Mouse (Mus musculus) liver, adult 2 months (tissue): ENCODE measurements around the gene D430041D05Rik. TPM values are rescaled to one million over a fixed set of nuclear protein-coding genes. Genes with fewer than 3 reads are reported as not detected.

ENCODE experiments used
- DNase-seq: peaks from one replicate; pipeline ENCODE4 v3.0.0-alpha.2; 2011; ENCODE audit warnings: low read depth, low spot score; ENCODE audit errors: extremely low read depth
- H3K27ac ChIP-seq: fragments of 200-500 bp; replicated peaks from 2 replicates; pipeline ENCODE4 v1.5.1; 2012; ENCODE audit warnings: low read depth, mild to moderate bottlenecking, control low read depth, inconsistent platforms, low read length; ENCODE audit not compliant: insufficient read depth
- H3K27me3 ChIP-seq: fragments of 200-500 bp; 2 replicates; pipeline ENCODE4 v1.6.1; 2012; ENCODE audit warnings: mild to moderate bottlenecking, moderate library complexity, low read length, inconsistent platforms; ENCODE audit not compliant: control insufficient read depth, insufficient read depth
- H3K36me3 ChIP-seq: fragments of 200-500 bp; 2 replicates; pipeline ENCODE4 v1.6.1; 2012; ENCODE audit warnings: low read length, inconsistent platforms; ENCODE audit not compliant: control insufficient read depth, insufficient read depth
- H3K4me1 ChIP-seq: fragments of 200-500 bp; 2 replicates; pipeline ENCODE4 v1.6.1; 2011; ENCODE audit warnings: low read length; ENCODE audit not compliant: control insufficient read depth, insufficient read depth
- H3K4me3 ChIP-seq: fragments of 200-500 bp; 2 replicates; pipeline ENCODE4 v1.5.1; 2011; ENCODE audit warnings: low read depth, mild to moderate bottlenecking, control low read depth, low read length, moderate library complexity; ENCODE audit not compliant: insufficient read depth
- H3K79me2 ChIP-seq: fragments of 200-500 bp; 2 replicates; pipeline ENCODE4 v1.6.1; 2012; ENCODE audit warnings: inconsistent platforms, mild to moderate bottlenecking, low read length, moderate library complexity; ENCODE audit not compliant: control insufficient read depth, insufficient read depth
- H3K9ac ChIP-seq: fragments of 200-500 bp; 2 replicates; pipeline ENCODE4 v1.6.1; 2012; ENCODE audit warnings: low read depth, mild to moderate bottlenecking, control low read depth, inconsistent platforms, low read length
- CTCF ChIP-seq: fragments of 200-500 bp; IDR thresholded peaks from 2 replicates; pipeline ENCODE4 v1.5.1; 2011; ENCODE audit warnings: low read depth, low read length, control low read depth
- POLR2A ChIP-seq: fragments of 200-500 bp; IDR thresholded peaks from 2 replicates; pipeline ENCODE4 v1.6.1; 2011; ENCODE audit warnings: low read length, control low read depth; ENCODE audit not compliant: insufficient read depth; ENCODE audit errors: extremely low read depth
- WGBS: fragments of 180-500 bp; shearing (Covaris S2); methylation state at CpG from one replicate; pipeline ENCODE4 v1.1.7; 2018; 5-methylcytosine and 5-hydroxymethylcytosine counted together
- polyA plus RNA-seq: library from polyadenylated mRNA; depleted of rRNA; stranded (reverse); fragments of >200 nt; gene quantifications from 2 replicates; pipeline ENCODE4 v1.2.3, GENCODE M21; 2012
- total RNA-seq: library from RNA; depleted of rRNA; stranded (reverse); fragments of >200 nt; gene quantifications from 2 replicates; pipeline ENCODE4 v1.2.3, GENCODE M21; 2014

The D430041D05Rik gene
- total and polyA plus RNA-seq, 2 experiments, result not detected

GRCm38 (mm10) chr2:104283401-104283955 lies 127.3 kb downstream of the D430041D05Rik start:
- no peaks in the 10 kb centered on the region for H3K36me3 ChIP-seq
- no peaks in the 10 kb centered on the region for H3K4me1 ChIP-seq
- H3K27ac ChIP-seq, result no peak overlapping the region
- H3K9ac ChIP-seq, result no peak overlapping the region
- no peaks in the 10 kb centered on the region for H3K79me2 ChIP-seq
- TF ChIP-seq CTCF, result no peak
- TF ChIP-seq POLR2A, result no peak
- 92% methylated on average over 8 of the region's 8 CpGs for WGBS
- H3K4me3 ChIP-seq, result no peak overlapping the region
- H3K27me3 ChIP-seq, result no peaks in the 10 kb centered on the region
- no peak for DNase-seq

GRCm38 (mm10) chr2:104282835-104283234 lies 128.0 kb downstream of the D430041D05Rik start:
- Histone ChIP-seq H3K79me2 (no peaks in the 10 kb centered on the region), H3K9ac (no peak overlapping the region)
- WGBS, result 92% methylated on average over 2 of the region's 2 CpGs

GRCm38 (mm10) chr2:104267049-104267448 lies 143.8 kb downstream of the D430041D05Rik start:
- Histone ChIP-seq H3K79me2 (no peaks in the 10 kb centered on the region), H3K4me3 (no peak overlapping the region), H3K36me3 (no peaks in the 10 kb centered on the region), H3K9ac (no peak overlapping the region), H3K27me3 (no peaks in the 10 kb centered on the region), H3K4me1 (no peaks in the 10 kb centered on the region), H3K27ac (no peak overlapping the region)
- 65% methylated on average over 4 of the region's 4 CpGs for WGBS
- DNase-seq, result no peak
- TF ChIP-seq POLR2A, result no peak
- TF ChIP-seq CTCF, result no peak

More at GRCm38 (mm10) chr2:104282835-104283234, 128.0 kb downstream of the D430041D05Rik start:
- TF ChIP-seq POLR2A (no peak), CTCF (no peak)
- Histone ChIP-seq H3K27me3 (no peaks in the 10 kb centered on the region), H3K27ac (no peak overlapping the region), H3K4me1 (no peaks in the 10 kb centered on the region), H3K4me3 (no peak overlapping the region), H3K36me3 (no peaks in the 10 kb centered on the region)
- DNase-seq, result no peak

GRCm38 (mm10) chr2:104261741-104262067 lies 149.1 kb downstream of the D430041D05Rik start:
- TF ChIP-seq CTCF, result no peak
- no peak for TF ChIP-seq POLR2A
- Histone ChIP-seq H3K27me3 (no peaks in the 10 kb centered on the region), H3K36me3 (no peaks in the 10 kb centered on the region), H3K9ac (no peak overlapping the region), H3K27ac (no peak overlapping the region), H3K4me1 (no peaks in the 10 kb centered on the region), H3K79me2 (no peaks in the 10 kb centered on the region), H3K4me3 (no peak overlapping the region)
- WGBS, result 75% methylated on average over 4 of the region's 4 CpGs
- no peak for DNase-seq

GRCm38 (mm10) chr2:104260920-104261740 lies 149.7 kb downstream of the D430041D05Rik start:
- Histone ChIP-seq H3K4me3 (no peak overlapping the region), H3K4me1 (no peaks in the 10 kb centered on the region), H3K9ac (no peak overlapping the region), H3K36me3 (no peaks in the 10 kb centered on the region), H3K27me3 (no peaks in the 10 kb centered on the region), H3K27ac (no peak overlapping the region), H3K79me2 (no peaks in the 10 kb centered on the region)
- TF ChIP-seq CTCF (no peak), POLR2A (no peak)
- WGBS, result 81% methylated on average over 18 of the region's 18 CpGs
- DNase-seq, result no peak

- Histone ChIP-seq H3K79me2 (no peaks in the 10 kb centered on the region), H3K27ac (no peak overlapping the region), H3K4me1 (no peaks in the 10 kb centered on the region), H3K27me3 (no peaks in the 10 kb centered on the region), H3K4me3 (no peak overlapping the region), H3K9ac (no peak overlapping the region), H3K36me3 (no peaks in the 10 kb centered on the region)
- DNase-seq, result no peak
- 68% methylated on average over 15 of the region's 15 CpGs for WGBS
- TF ChIP-seq CTCF, result no peak
- TF ChIP-seq POLR2A, result no peak
Measured at GRCm38 (mm10) chr2:104256585-104256984, 154.2 kb downstream of the D430041D05Rik start.
